Mouse (Mus musculus): ENCODE measurements around the gene Fam107a. TPM values are rescaled to one million over a fixed set of nuclear protein-coding genes. Genes with fewer than 3 reads are reported as not detected.

Fam107a gene
- total RNA-seq (2021): 10 to 100 TPM; 12.1 to 24.4 TPM
- long read RNA-seq, experiment 1, partial matches to known transcripts: 0 of 1 reads
- long read RNA-seq, experiment 1, other reads (novel, unspliced or antisense): 0 of 1 reads
- long read RNA-seq, experiment 2, partial matches to known transcripts: 0 of 2 reads
- long read RNA-seq, experiment 2, other reads (novel, unspliced or antisense): 1 of 2 reads

- no peak for DNase-seq
Measured at GRCm38 (mm10) chr14:8317194-8318097, at the start of gene Fam107a. TSS of gene Fam107a (minus strand) at chr14:8318023.

GRCm38 (mm10) chr14:8367121-8367520 lies 49.3 kb upstream of the Fam107a start:
- DNase-seq: no peak

- DNase-seq: no peak
Measured at GRCm38 (mm10) chr14:8365833-8366232, 48.0 kb upstream of the Fam107a start.

GRCm38 (mm10) chr14:8356836-8357235 lies 39.0 kb upstream of the Fam107a start:
- peak in 1 of 2 experiments; percentile 18 for DNase-seq

- DNase-seq: peak; percentile 44 to 82
Measured at GRCm38 (mm10) chr14:8355999-8356501, 38.2 kb upstream of the Fam107a start.

- no peak for DNase-seq
Measured at GRCm38 (mm10) chr14:8348927-8349326, 31.1 kb upstream of the Fam107a start.

GRCm38 (mm10) chr14:8346255-8346997 lies 28.6 kb upstream of the Fam107a start:
- peak; percentile 78 to 97 for DNase-seq

GRCm38 (mm10) chr14:8345566-8345965 lies 27.7 kb upstream of the Fam107a start:
- no peak for DNase-seq

- peak; percentile 77 to 80 for DNase-seq
Measured at GRCm38 (mm10) chr14:8342509-8343106, 24.8 kb upstream of the Fam107a start.

GRCm38 (mm10) chr14:8340226-8340625 lies 22.4 kb upstream of the Fam107a start:
- DNase-seq: no peak

- DNase-seq: no peak
Measured at GRCm38 (mm10) chr14:8335947-8336346, 18.1 kb upstream of the Fam107a start.

GRCm38 (mm10) chr14:8334511-8334910 lies 16.7 kb upstream of the Fam107a start:
- DNase-seq: no peak

- no peak for DNase-seq
Measured at GRCm38 (mm10) chr14:8332314-8333252, 14.8 kb upstream of the Fam107a start.

- DNase-seq: peak; percentile 59 to 62
Measured at GRCm38 (mm10) chr14:8331307-8331905, 13.6 kb upstream of the Fam107a start.

- no peak for DNase-seq
Measured at GRCm38 (mm10) chr14:8330390-8330789, 12.6 kb upstream of the Fam107a start.

GRCm38 (mm10) chr14:8329552-8329951 lies 11.7 kb upstream of the Fam107a start:
- DNase-seq: no peak

GRCm38 (mm10) chr14:8327371-8327770 lies 9.5 kb upstream of the Fam107a start:
- DNase-seq: peak in 1 of 2 experiments; percentile 44

GRCm38 (mm10) chr14:8326961-8327360 lies 9.1 kb upstream of the Fam107a start:
- peak; percentile 27 to 42 for DNase-seq

- DNase-seq: no peak
Measured at GRCm38 (mm10) chr14:8325746-8326145, 7.9 kb upstream of the Fam107a start.

- DNase-seq: no peak
Measured at GRCm38 (mm10) chr14:8320528-8320927, 2.7 kb upstream of the Fam107a start.

Data from heart, adult 18-20 months (tissue).